Mouse (Mus musculus): ENCODE data around the gene Sox13. TPM values are rescaled to one million over a fixed set of nuclear protein-coding genes. Genes with fewer than 3 reads are reported as not detected.

Sox13 gene
- polyA plus RNA-seq, 1 experiment from 2014 or later = 5.8 TPM

- Histone ChIP-seq H3K27ac (no peak overlapping the region), H3K4me3 (no peak overlapping the region), H3K9ac (no peak overlapping the region), H3K36me3 (ENCODE audit: poor library complexity, severe bottlenecking) (no peaks in the 10 kb centered on the region), H3K4me1 (peaks cover 33% of the 10 kb centered on the region), H3K9me3 (replicated peaks) (no peaks in the 10 kb centered on the region), H3K4me2 (no peak overlapping the region), H3K27me3 (no peaks in the 10 kb centered on the region)
- 87% methylated on average over 9 of the region's 9 CpGs for WGBS
- no peak for ATAC-seq
Observed at GRCm38 (mm10) chr1:133412941-133413340, 11.2 kb downstream of the Sox13 start.

DNA sequence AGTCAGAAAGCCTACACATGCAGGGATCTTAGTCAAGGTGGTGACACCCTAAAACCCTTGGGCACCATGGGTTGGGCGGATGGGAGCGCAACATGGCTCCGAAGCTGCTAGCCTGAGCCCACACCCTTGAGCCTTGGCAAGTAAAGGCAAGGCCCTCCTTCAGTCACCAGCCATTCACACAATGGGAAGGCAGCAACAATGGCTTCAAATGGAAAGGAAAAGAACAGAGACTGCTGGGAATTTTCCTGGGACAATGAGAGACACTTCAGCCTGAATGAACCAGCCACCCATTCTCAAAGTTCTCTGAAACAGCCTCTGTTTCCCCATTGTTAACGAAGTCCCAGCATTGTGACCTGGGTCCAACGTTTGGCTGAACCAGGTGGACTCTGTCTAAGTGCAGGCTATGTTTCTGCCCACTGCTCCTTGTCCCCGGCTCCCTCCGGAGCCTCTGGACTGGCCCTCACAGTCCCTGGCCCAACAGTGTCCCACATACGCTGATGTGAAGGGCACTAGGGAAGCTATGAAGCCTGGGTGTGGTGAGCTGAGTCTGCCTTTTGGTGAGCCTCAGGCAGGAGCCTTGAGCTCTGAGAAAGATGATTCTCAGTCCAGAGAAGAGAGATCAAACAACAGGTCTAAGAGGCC, 12.6 kb downstream of the Sox13 start:
- 48% methylated on average over 8 of the region's 8 CpGs for WGBS
- H3K4me1 ChIP-seq = peaks cover 29% of the 10 kb centered on the region
- H3K36me3 ChIP-seq (ENCODE audit: poor library complexity, severe bottlenecking) = no peaks in the 10 kb centered on the region
- ATAC-seq = no peak
- H3K27me3 ChIP-seq = no peaks in the 10 kb centered on the region
- no peak overlapping the region for H3K4me2 ChIP-seq
- no peak overlapping the region for H3K4me3 ChIP-seq
- H3K9me3 ChIP-seq (replicated peaks) = no peaks in the 10 kb centered on the region
- no peak overlapping the region for H3K27ac ChIP-seq
- H3K9ac ChIP-seq = no peak overlapping the region

GRCm38 (mm10) chr1:133409786-133410185, 14.4 kb downstream of the Sox13 start:
- WGBS = 79% methylated on average over 9 of the region's 9 CpGs
- no peak overlapping the region for H3K4me3 ChIP-seq
- no peaks in the 10 kb centered on the region for H3K36me3 ChIP-seq (ENCODE audit: poor library complexity, severe bottlenecking)
- no peak overlapping the region for H3K4me2 ChIP-seq
- peaks cover 17% of the 10 kb centered on the region for H3K4me1 ChIP-seq
- H3K9ac ChIP-seq = no peak overlapping the region
- H3K9me3 ChIP-seq (replicated peaks) = no peaks in the 10 kb centered on the region
- H3K27ac ChIP-seq = no peak overlapping the region
- ATAC-seq = no peak
- H3K27me3 ChIP-seq = no peaks in the 10 kb centered on the region

- Histone ChIP-seq H3K4me1 (peaks cover 17% of the 10 kb centered on the region), H3K9ac (no peak overlapping the region), H3K4me3 (no peak overlapping the region), H3K9me3 (replicated peaks) (no peaks in the 10 kb centered on the region), H3K27ac (no peak overlapping the region), H3K27me3 (no peaks in the 10 kb centered on the region), H3K4me2 (no peak overlapping the region), H3K36me3 (ENCODE audit: poor library complexity, severe bottlenecking) (no peaks in the 10 kb centered on the region)
- 19% methylated on average over 6 of the region's 6 CpGs for WGBS
- ATAC-seq = no peak
Observed at GRCm38 (mm10) chr1:133408880-133409516, 15.2 kb downstream of the Sox13 start.

DNA sequence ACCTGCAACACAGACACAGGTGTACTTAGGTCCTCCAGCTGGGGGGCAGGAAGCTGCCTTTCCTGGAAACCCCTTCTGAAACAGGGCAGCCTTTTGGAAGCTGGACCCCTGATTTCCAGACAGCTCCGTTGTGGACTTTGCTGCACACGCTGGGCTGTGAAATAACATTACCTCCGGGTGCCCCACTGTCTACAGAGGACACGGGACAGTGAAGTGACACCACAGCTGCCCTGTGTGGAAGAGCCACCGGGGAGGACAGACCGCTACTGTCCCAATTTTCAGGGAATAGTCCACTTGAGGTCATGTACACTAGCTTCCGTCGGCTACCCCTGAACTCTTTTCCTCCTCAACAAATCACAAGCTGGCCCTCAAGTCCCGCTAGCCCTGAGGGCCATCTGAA, 15.9 kb downstream of the Sox13 start:
- no peak overlapping the region for H3K27ac ChIP-seq
- WGBS = 66% methylated on average over 9 of the region's 9 CpGs
- no peaks in the 10 kb centered on the region for H3K9me3 ChIP-seq (replicated peaks)
- no peak overlapping the region for H3K9ac ChIP-seq
- peaks cover 17% of the 10 kb centered on the region for H3K4me1 ChIP-seq
- H3K4me3 ChIP-seq = no peak overlapping the region
- ATAC-seq = no peak
- no peak overlapping the region for H3K4me2 ChIP-seq
- H3K27me3 ChIP-seq = no peaks in the 10 kb centered on the region
- H3K36me3 ChIP-seq (ENCODE audit: poor library complexity, severe bottlenecking) = no peaks in the 10 kb centered on the region

DNA sequence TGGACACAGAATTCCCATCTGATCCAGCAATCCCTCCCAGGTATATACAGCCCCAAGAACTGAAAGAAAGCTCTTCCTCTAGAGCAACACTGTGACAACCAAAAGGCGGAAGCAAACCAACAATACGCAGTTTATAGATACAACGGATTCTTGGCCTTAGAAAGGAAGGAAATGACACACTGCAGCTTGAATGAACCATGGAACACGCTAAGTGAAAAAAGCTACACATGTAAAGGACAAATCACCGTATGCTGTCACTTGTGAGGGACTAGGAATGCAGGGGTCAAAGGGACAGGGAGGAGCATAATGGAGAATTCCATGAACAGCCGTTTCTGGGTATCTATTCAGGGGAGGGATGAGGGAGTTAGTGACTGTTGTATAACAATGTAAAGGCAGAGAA, 16.7 kb downstream of the Sox13 start:
- Histone ChIP-seq H3K36me3 (ENCODE audit: poor library complexity, severe bottlenecking) (no peaks in the 10 kb centered on the region), H3K4me3 (no peak overlapping the region), H3K27me3 (no peaks in the 10 kb centered on the region), H3K27ac (no peak overlapping the region), H3K4me1 (peaks cover 17% of the 10 kb centered on the region), H3K9me3 (replicated peaks) (no peaks in the 10 kb centered on the region), H3K9ac (no peak overlapping the region), H3K4me2 (no peak overlapping the region)
- ATAC-seq = no peak
- WGBS = 73% methylated on average over 6 of the region's 6 CpGs

DNA sequence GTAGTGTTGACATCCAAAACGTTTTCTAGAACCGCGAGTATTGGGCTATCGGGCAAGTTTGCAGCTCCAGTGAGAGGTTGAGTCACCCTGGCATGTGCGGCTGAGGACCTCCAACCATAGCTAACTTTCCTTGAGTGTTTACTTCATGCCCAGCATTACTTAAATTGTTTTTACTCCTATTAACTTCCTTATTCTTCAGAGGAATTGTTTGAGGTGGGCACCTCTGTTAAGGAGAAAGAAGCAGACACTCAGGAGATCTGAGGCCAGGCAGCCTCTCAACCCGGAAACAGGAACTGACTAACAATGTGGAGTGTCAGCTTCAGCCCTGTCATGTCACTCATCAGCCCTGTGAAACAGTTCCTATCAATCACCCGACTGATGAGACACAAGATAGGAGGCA, 17.6 kb downstream of the Sox13 start:
- peaks cover 13% of the 10 kb centered on the region for H3K4me1 ChIP-seq
- H3K4me2 ChIP-seq = no peak overlapping the region
- no peak overlapping the region for H3K9ac ChIP-seq
- no peak overlapping the region for H3K27ac ChIP-seq
- H3K27me3 ChIP-seq = no peaks in the 10 kb centered on the region
- H3K4me3 ChIP-seq = no peak overlapping the region
- ATAC-seq = no peak
- 90% methylated on average over 7 of the region's 7 CpGs for WGBS
- H3K36me3 ChIP-seq (ENCODE audit: poor library complexity, severe bottlenecking) = no peaks in the 10 kb centered on the region
- no peaks in the 10 kb centered on the region for H3K9me3 ChIP-seq (replicated peaks)

GRCm38 (mm10) chr1:133404005-133404404, 20.2 kb downstream of the Sox13 start:
- Histone ChIP-seq H3K4me3 (no peak overlapping the region), H3K9me3 (replicated peaks) (no peaks in the 10 kb centered on the region), H3K4me2 (no peak overlapping the region), H3K36me3 (ENCODE audit: poor library complexity, severe bottlenecking) (no peaks in the 10 kb centered on the region), H3K27ac (no peak overlapping the region), H3K27me3 (peaks cover 17% of the 10 kb centered on the region; the same call in 1 of the 2 replicates), H3K4me1 (0 out of 2 replicates have a peak, but pooled peaks cover 4% of the 10 kb centered on the region), H3K9ac (no peak overlapping the region)
- 96% methylated on average over 4 of the region's 4 CpGs for WGBS
- no peak for ATAC-seq

DNA sequence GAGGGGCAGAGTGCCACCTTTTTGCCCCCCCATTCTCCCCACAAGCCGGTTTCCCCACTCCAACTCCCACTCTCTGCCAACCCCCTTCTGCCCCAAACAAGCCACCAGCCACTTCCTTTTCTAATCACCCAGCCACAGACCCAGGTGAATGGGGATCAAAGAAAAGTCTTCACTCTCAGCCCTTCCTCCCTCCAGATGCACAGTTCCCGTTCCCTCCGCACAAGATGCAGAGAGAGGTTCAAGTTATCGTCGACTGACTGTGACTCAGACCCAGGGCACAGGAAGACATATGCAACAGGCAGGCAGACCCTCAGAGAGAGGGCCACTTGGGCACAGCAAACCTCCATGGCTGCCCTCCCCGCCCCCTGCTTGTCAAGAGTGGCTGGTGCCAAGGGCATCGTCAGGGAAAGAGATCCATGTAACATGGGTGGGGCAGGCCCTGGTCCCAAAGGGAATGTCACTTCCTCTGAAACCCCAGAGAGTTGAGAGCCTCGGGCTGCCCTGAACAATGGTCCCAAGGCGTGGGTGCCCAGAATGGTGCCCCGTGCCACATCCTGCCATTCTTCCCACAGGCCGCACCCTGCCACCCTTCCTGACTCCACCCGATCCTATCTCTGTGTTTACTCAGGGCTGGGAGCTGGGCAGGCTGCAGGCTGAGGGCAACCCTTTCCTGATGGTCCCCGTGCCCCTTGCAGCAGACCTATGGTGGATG, 24.0 kb downstream of the Sox13 start:
- H3K4me3 ChIP-seq = no peak overlapping the region
- no peaks in the 10 kb centered on the region for H3K36me3 ChIP-seq (ENCODE audit: poor library complexity, severe bottlenecking)
- ATAC-seq = no peak
- peaks cover 17% of the 10 kb centered on the region for H3K4me1 ChIP-seq
- no peak overlapping the region for H3K4me2 ChIP-seq
- H3K27me3 ChIP-seq = peaks cover 22% of the 10 kb centered on the region; the same call in 1 of the 2 replicates
- H3K9me3 ChIP-seq (replicated peaks) = no peaks in the 10 kb centered on the region
- 87% methylated on average over 13 of the region's 13 CpGs for WGBS
- no peak overlapping the region for H3K27ac ChIP-seq
- H3K9ac ChIP-seq = no peak overlapping the region

- ATAC-seq = peak; percentile 57; the same call in 1 of the 2 replicates
- Histone ChIP-seq H3K4me3 (no peak overlapping the region), H3K9ac (peak overlapping the region; percentile 52), H3K4me1 (peaks cover 22% of the 10 kb centered on the region), H3K9me3 (replicated peaks) (no peaks in the 10 kb centered on the region), H3K4me2 (peak overlapping the region; percentile 34), H3K27ac (peak overlapping the region; percentile 66), H3K36me3 (ENCODE audit: poor library complexity, severe bottlenecking) (peaks cover under 1% of the 10 kb centered on the region; the same call in 1 of the 2 replicates), H3K27me3 (peaks cover 22% of the 10 kb centered on the region; the same call in 1 of the 2 replicates)
- under 1% methylated on average over 17 of the region's 17 CpGs for WGBS
Observed at GRCm38 (mm10) chr1:133397483-133398237, 26.5 kb downstream of the Sox13 start.

- no peaks in the 10 kb centered on the region for H3K9me3 ChIP-seq (replicated peaks)
- WGBS = 57% methylated on average over 5 of the region's 5 CpGs
- H3K4me1 ChIP-seq = peaks cover 22% of the 10 kb centered on the region
- H3K36me3 ChIP-seq (ENCODE audit: poor library complexity, severe bottlenecking) = peaks cover 6% of the 10 kb centered on the region
- ATAC-seq = no peak
- H3K27ac ChIP-seq = peak overlapping the region; percentile 66
- peaks cover 22% of the 10 kb centered on the region; the same call in 1 of the 2 replicates for H3K27me3 ChIP-seq
- no peak overlapping the region for H3K4me3 ChIP-seq
- H3K9ac ChIP-seq = peak overlapping the region; percentile 52
- peak overlapping the region; percentile 34; the same call in 1 of the 2 replicates for H3K4me2 ChIP-seq
Observed at GRCm38 (mm10) chr1:133397094-133397482, 27.1 kb downstream of the Sox13 start.

GRCm38 (mm10) chr1:133396693-133397092, 27.5 kb downstream of the Sox13 start:
- 87% methylated on average over 5 of the region's 5 CpGs for WGBS
- Histone ChIP-seq H3K4me3 (no peak overlapping the region), H3K9me3 (replicated peaks) (no peaks in the 10 kb centered on the region), H3K4me2 (no peak overlapping the region), H3K27me3 (peaks cover 22% of the 10 kb centered on the region; the same call in 1 of the 2 replicates), H3K9ac (no peak overlapping the region), H3K4me1 (peaks cover 22% of the 10 kb centered on the region), H3K36me3 (ENCODE audit: poor library complexity, severe bottlenecking) (peaks cover 10% of the 10 kb centered on the region), H3K27ac (no peak overlapping the region)
- no peak for ATAC-seq

Data from forebrain, embryonic 13.5 days (tissue).